Mouse (Mus musculus) ovary, postnatal 14 days (tissue): ENCODE measurements at regions not wholly inside any gene's neighbourhood (a gene's known extent, or its start where the extent isn't known, plus 50 kb on each side); places are given as distances from the start of the nearest gene placed in this dataset.

Experiments
- DNase-seq: peaks from one replicate; pipeline ENCODE4 v3.0.0; 2022; ENCODE audit warnings: low spot score

- no peak for DNase-seq
These were observed 1118.6 kb upstream of the Celf2 start for GRCm38 (mm10) chr2:8628007-8628406.

GRCm38 (mm10) chr2:8628485-8629208, 1119.3 kb upstream of the Celf2 start:
- DNase-seq, result no peak

- no peak for DNase-seq
These were observed 1128.7 kb upstream of the Celf2 start for GRCm38 (mm10) chr2:8638082-8638481.

- DNase-seq, result no peak
These were observed 1129.9 kb upstream of the Celf2 start for GRCm38 (mm10) chr2:8639282-8639681.

DNA sequence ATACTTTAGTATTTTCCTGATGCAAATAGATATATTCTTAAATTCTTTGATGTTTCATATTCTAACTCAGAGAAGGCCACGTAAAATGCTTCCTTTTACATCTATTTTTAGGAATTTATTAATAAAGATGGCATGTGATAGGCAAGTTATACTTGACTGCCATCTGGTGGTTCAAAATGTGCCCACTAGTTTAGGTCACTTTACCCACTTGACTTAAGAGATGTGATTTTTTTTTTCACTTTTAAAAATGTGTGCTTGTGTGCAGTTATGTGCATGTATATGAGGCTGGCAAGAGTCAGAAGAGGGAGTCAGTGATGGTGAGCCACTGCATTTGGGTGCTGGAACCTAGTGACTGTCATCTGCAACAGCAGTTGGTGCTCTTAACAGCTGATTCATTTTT, 1136.1 kb upstream of the Celf2 start:
- no peak for DNase-seq

GRCm38 (mm10) chr2:8660544-8660943, 1151.2 kb upstream of the Celf2 start:
- no peak for DNase-seq

DNA sequence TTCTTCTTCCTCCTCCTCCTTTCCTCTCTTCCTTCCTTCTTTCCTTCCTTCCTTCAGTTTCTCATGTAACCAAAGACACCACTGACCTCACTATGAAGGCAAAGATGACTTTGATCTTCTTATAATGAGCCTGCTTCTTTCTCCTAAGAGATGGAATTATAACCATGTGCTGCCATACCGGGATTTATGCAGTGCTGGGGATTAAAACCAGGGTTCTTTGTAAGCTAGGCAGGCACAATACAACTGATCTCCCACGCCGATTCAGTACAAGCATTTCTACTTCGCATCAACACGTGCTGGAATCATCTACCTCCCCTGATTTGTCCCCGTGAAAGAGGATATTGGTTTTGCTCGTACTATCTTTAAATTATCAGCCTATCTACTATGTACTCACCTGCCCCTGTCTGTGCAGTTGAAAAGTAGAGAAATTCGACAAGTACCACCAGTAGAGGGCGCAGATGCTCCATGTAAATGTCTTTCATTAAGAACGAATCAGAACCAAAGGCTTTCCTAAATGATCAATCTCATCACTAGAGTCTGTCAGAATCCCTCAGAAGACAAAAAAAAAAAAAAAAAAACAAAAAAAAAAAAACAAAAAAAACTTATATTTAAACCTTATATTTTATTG, 1164.5 kb upstream of the Celf2 start:
- peak; percentile 41 for DNase-seq

DNA sequence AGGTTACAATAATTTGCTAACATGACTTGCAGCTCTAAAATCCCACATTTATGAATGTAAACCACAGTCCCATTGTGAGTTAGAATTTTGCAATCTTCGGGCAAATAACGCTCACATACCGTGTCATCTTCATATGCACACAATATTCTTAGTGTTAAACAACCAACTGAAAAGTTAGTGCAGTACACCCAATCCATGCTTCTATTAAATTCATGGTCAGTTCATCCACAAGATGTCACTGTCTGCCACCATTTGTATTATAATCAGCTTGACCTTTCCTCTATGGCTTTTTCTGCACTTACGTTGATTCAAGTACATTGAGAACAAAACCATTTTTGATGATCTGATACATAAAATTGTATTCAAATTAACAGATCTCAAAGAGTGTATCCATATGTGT, 1166.2 kb upstream of the Celf2 start:
- no peak for DNase-seq

GRCm38 (mm10) chr2:8676546-8676945, 1167.2 kb upstream of the Celf2 start:
- DNase-seq, result peak; percentile 6

DNA sequence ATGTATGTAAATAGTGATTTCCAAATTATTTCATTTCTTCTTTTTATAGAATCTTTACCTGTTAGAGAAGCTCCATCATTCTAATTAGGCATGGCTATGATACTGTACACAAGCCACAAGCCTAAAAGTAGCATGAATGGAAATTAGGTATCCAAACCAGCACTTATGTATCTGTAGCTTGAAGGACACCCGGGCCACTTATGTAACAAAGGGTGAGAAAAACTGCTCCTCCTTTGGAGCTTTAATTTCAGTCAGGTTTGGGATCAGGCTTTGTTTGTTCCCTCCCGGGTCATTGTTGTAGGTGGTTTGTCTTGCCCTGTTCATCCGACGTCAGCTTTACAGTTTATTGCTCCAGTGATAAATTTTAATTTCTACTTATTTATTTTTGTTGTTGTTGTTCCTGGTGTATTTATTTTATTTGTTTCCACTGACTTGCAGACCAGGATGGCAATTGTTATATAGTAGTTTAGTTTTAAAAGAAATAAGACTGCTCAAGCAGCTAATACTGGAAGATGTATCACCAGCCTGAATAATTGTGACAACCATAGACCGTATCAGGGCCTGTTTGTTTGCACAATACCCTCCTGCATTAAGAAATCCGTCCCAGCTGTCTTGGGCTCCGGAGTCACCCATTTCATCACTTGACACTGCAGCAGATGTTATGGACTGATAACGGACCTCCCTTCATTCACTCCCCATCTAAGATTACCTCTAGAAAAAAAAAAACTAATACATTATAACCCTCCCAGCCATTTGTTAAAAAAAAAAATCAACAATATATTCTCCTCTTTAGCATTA, 1181.7 kb upstream of the Celf2 start:
- DNase-seq, result no peak

DNA sequence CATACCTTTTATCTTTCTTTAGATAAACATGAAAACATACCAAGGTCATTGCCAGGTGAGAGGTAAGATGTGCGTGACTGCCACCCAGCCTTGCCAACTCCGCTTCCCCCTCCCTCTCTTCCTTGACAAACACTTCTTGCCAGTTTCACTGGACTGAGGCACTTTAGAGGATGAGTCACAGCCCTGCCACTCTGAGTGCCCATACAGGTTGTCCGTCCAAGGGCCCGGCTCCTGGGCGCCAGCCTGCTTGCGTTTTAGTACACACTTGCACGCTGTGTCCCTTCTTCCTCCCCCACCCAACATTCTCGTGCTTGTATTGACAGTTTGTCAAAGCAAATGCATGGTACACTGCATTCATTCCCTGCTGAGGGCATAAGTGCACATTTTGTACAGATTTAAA, 1151.7 kb upstream of the 4930412O13Rik start:
- no peak for DNase-seq

- DNase-seq, result peak; percentile 8
These were observed 1126.9 kb upstream of the 4930412O13Rik start for GRCm38 (mm10) chr2:8754142-8754541.

DNA sequence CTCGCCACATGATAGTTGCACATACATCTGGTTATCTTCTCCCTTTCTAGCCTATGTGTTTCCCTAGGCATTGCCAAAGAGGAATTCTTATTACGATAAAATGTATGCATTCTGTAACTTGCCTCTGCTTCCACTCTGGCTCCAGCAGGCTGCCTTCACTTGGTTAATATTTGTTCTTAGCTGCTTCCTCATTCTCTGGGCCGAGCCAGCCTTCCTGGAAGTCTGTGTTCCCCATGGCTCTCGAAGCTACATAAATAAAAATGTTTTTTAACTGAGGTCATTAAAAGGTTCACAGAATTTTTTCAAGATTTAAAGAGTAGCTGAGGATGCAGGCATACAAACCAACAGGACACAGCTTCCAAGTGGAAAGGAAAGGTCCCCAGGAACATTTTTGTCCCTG, 1124.5 kb upstream of the 4930412O13Rik start:
- DNase-seq, result no peak

DNA sequence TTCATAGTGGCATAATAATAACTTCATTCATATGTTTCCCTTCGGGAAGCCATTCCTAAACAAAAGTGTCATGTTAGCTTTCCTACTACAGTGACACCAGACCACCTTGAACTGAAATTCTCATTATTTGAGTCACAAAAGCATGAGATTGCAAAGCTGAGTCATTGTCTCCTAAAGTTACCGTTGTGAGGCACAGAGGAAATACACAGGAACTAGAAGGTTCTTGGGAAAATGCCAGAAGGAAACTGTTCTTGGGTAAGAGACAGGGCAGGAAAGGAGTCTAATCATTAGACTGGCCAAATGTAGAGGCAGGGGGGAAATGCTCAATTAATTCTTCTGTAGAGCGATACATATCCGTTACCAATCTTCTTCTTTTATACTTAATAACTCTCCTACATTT, 1110.4 kb upstream of the 4930412O13Rik start:
- DNase-seq, result no peak

DNA sequence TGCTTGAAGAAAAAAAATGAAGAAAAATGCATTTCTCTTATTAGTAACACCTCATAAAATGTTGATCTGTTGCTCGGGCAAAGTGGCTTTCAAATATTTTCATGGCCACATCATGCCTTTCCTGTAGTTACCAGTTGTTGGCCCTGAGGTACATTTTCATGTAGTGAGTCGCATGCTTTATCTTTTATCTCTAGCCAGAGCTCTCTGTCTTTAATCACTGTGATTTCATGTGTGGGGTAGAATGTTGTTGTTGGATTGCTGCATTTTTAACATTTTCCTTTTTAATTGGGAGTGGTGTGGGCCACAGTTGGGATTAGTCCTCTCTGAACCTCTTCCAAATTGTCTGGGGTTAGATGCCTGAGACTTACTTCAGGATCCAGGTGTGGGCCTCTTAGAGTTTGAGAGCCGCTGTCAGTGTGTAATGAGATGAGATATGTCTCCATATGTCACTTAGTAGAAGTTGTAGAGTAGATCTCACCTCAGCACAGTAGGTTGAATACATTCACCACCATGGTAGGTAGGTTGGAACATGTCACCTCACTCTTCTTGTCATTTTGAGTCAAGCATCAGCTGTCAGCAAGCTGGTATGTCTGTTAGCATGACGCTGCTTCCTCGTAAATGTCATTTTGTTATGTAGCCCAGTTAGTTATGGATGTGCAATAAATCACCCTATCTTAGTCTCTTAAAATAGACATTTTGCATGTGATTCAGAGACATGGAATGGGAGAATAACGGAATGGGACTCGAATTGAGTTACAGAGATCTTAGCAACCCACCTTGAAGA, 1099.7 kb upstream of the 4930412O13Rik start:
- DNase-seq, result no peak

- no peak for DNase-seq
These were observed 1098.8 kb upstream of the 4930412O13Rik start for GRCm38 (mm10) chr2:8782225-8782624.

- no peak for DNase-seq
These were observed 1079.0 kb upstream of the 4930412O13Rik start for GRCm38 (mm10) chr2:8802061-8802460.

DNA sequence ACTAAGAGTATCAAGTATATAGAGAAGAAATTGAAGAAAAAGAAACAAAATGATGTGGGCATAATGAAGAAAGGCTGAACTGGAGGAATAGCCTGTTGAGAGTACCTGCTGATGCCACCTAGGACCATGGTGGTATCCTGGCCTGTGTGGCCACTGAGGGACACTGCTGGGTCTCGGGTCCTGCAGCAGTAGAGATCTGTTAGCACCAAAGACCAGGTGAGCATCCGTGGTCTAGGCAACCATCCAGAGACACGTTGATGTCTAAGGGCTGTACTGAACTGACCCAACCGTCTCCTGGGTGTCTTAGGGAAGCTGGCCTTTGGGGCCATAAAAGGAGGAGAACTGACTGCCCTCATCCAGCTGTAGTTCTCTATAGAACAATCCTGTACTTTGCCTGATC, 1071.4 kb upstream of the 4930412O13Rik start:
- no peak for DNase-seq

- no peak for DNase-seq
These were observed 1062.9 kb upstream of the 4930412O13Rik start for GRCm38 (mm10) chr2:8818127-8818526.

- no peak for DNase-seq
These were observed 1055.6 kb upstream of the 4930412O13Rik start for GRCm38 (mm10) chr2:8825406-8825805.
